Mouse (Mus musculus) neural tube, embryonic 14.5 days (tissue): ENCODE results near the gene Camk2d. TPM values are rescaled to one million over a fixed set of nuclear protein-coding genes. Genes with fewer than 3 reads are reported as not detected.

Source experiments
- ATAC-seq: fragments of 200-750 bp; cut with Nextera tagmentation; 2 replicates; pipeline ENCODE4 v1.8.0; 2017; ENCODE audit warnings: low read depth, mild to moderate bottlenecking, moderate TSS enrichment, moderate library complexity
- H3K27ac ChIP-seq: fragments of 300-500 bp; sonication (generic); 2 replicates; pipeline ENCODE4 v1.5.1; 2014; ENCODE audit warnings: low read depth, mild to moderate bottlenecking, control low read depth, low read length, moderate library complexity, mixed read lengths
- H3K27me3 ChIP-seq: fragments of 300-500 bp; sonication (generic); 2 replicates; pipeline ENCODE4 v1.6.1; 2014; ENCODE audit warnings: low read length; ENCODE audit not compliant: control insufficient read depth, insufficient read depth
- H3K36me3 ChIP-seq: fragments of 300-500 bp; sonication (generic); 2 replicates; pipeline ENCODE4 v1.6.1; 2014; ENCODE audit warnings: low read length, mixed read lengths; ENCODE audit not compliant: control insufficient read depth, insufficient read depth
- H3K4me1 ChIP-seq: fragments of 300-500 bp; sonication (generic); 2 replicates; pipeline ENCODE4 v1.6.1; 2014; ENCODE audit warnings: low read length; ENCODE audit not compliant: control insufficient read depth, insufficient read depth
- H3K4me2 ChIP-seq: fragments of 300-500 bp; sonication (generic); 2 replicates; pipeline ENCODE4 v1.6.1; 2014; ENCODE audit warnings: mild to moderate bottlenecking, low read depth, low read length, control low read depth
- H3K4me3 ChIP-seq: fragments of 300-500 bp; sonication (generic); 2 replicates; pipeline ENCODE4 v1.5.1; 2014; ENCODE audit warnings: low read depth, low read length, control low read depth, mixed read lengths
- H3K9ac ChIP-seq: fragments of 300-500 bp; sonication (generic); replicated peaks from 2 replicates; pipeline ENCODE4 v1.6.1; 2014; ENCODE audit warnings: low read depth, mild to moderate bottlenecking, control low read depth, low read length, mixed read lengths
- H3K9me3 ChIP-seq: fragments of 300-500 bp; sonication (generic); 2 replicates; pipeline ENCODE4 v1.6.1; 2016; ENCODE audit warnings: low read length; ENCODE audit not compliant: control insufficient read depth
- WGBS: fragments of 180-500 bp; shearing (Covaris S2); extraction: QIAGEN DNeasy Blood & Tissue Kit; methylation state at CpG from one replicate; pipeline ENCODE4 v1.1.7; 2014; 5-methylcytosine and 5-hydroxymethylcytosine counted together
- polyA plus RNA-seq: library from polyadenylated mRNA; unstranded; fragments of >200 nt; fragmentation: Nextera tagmentation; extraction: Ambion mirVana; gene quantifications from 2 replicates; pipeline ENCODE4 v1.2.1, GENCODE M21; 2014

Camk2d gene
- polyA plus RNA-seq, 1 experiment from 2014 or later, result 215 TPM

DNA sequence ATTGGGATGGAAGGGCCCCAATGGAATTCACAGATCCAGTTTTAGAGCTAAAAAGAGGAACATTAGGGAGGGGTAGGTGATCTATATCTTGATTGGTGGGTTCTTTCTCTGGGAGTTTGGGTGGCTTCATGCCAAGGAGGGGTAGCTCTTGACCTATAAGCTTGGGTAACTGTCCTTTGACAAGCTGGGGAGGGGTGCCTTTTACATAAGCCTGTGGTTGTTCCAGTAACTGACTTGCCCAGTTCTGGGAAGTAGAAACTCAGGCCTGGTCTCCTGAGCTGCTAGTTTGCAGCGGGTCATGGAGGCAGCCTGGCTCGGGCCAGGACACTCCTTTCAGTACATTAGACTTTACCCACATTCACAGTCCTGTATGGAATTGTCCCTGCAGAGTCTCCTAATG lies 26.4 kb downstream of the Camk2d start:
- Histone ChIP-seq H3K9me3 (no peaks in the 10 kb centered on the region), H3K9ac (no peak overlapping the region), H3K4me1 (no peaks in the 10 kb centered on the region), H3K4me3 (no peak overlapping the region), H3K27me3 (no peaks in the 10 kb centered on the region), H3K36me3 (no peaks in the 10 kb centered on the region), H3K27ac (no peak overlapping the region), H3K4me2 (no peak overlapping the region)
- WGBS, result 98% methylated on average over 2 of the region's 2 CpGs
- ATAC-seq, result no peak

DNA sequence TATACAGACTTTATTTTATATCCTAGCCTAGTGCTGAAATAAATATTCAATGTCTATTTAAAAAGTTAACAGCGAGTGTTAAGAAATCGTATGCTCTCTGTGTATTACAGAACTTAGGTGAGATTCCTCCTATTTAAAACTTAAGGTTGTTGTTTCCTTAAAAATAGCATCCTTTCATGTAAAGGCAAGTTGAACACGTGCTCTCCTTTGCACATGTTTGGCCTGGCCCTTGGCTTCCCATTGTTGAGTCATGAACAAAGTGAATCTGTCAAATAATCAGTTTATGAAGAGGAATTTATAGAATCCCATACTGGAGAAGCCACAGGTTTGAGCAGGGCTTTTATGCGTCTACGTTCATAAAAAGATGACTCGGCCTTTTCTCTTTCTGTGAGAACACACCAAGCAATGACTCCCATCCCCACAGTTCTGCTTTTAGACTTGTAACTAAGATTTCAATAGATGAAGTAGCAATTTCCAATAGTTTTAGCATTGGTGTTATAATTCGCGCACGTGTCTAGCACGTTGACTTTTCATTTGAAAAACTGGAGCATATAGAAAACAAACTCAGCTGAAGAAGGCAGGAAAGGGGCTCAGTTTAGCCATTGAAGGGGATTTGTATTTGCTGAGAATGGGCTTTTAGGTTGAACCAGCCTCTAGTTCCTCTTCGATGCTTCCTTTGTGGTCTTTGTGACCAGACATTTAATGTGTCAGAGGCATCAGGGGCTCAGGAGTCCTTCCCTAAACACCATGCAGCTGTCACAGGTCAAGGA lies 29.1 kb downstream of the Camk2d start:
- ATAC-seq, result no peak
- no peaks in the 10 kb centered on the region for H3K27me3 ChIP-seq
- H3K4me1 ChIP-seq, result no peaks in the 10 kb centered on the region
- H3K4me3 ChIP-seq, result no peak overlapping the region
- H3K9me3 ChIP-seq, result no peaks in the 10 kb centered on the region
- 87% methylated on average over 11 of the region's 11 CpGs for WGBS
- H3K4me2 ChIP-seq, result no peak overlapping the region
- no peaks in the 10 kb centered on the region for H3K36me3 ChIP-seq
- no peak overlapping the region for H3K9ac ChIP-seq
- no peak overlapping the region for H3K27ac ChIP-seq

DNA sequence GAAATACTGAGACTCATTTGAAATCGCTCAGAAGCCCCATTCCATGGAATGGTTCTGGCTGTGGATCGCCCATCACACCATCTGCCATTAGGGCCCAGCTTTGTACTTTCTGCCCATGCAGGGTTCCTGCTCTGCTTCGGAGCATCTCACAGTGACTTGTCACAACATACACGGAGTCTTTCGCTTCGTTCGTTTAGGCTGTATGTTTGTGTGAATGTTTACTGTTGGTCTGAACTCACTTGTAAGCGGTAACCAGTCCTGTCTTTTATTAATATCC lies 29.6 kb downstream of the Camk2d start:
- Histone ChIP-seq H3K27ac (no peak overlapping the region), H3K9ac (no peak overlapping the region), H3K4me3 (no peak overlapping the region), H3K4me2 (no peak overlapping the region), H3K27me3 (no peaks in the 10 kb centered on the region), H3K4me1 (no peaks in the 10 kb centered on the region), H3K36me3 (no peaks in the 10 kb centered on the region), H3K9me3 (no peaks in the 10 kb centered on the region)
- WGBS, result 91% methylated on average over 8 of the region's 8 CpGs
- no peak for ATAC-seq

DNA sequence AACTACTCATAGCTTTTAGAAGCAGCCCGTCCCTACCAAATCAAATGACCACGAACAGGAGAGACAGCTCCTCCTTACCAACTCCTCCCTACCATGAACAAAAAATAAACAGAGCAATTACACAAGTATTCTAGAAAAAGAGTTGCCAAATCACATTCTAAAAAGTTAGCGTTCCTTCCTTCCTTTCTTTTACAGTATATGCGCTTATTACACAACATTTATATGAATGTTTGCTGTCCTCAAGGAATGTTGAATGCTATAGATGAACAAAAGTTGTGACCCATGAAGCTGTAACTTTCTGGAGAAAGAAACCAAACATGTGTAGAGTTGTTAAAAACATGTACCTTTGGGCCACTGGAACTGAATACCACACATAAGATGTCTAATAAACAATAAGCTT lies 31.9 kb downstream of the Camk2d start:
- no peaks in the 10 kb centered on the region for H3K9me3 ChIP-seq
- no peaks in the 10 kb centered on the region for H3K36me3 ChIP-seq
- H3K9ac ChIP-seq, result no peak overlapping the region
- no peak for ATAC-seq
- H3K4me2 ChIP-seq, result no peak overlapping the region
- no peaks in the 10 kb centered on the region for H3K4me1 ChIP-seq
- 94% methylated on average over 4 of the region's 4 CpGs for WGBS
- no peak overlapping the region for H3K27ac ChIP-seq
- no peaks in the 10 kb centered on the region for H3K27me3 ChIP-seq
- no peak overlapping the region for H3K4me3 ChIP-seq

DNA sequence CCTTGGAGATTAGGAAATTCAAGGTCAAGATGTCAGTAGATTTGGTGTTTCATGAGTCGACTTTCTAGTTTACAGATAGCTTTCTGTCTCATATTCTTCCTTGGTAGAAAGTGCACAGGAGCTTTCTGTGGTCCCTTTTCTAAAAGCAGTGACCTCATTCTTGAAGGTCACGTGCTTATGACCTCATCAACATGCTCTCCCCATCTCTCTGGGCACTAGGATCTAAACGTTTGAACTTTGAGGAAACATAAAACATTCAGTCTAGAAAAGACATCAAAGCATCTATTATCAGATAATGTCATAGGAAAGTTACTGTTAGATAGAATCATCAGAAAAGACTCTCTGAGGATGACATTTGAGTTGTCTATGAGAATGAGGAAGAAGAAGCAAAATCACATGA lies 32.3 kb downstream of the Camk2d start:
- Histone ChIP-seq H3K4me2 (no peak overlapping the region), H3K27ac (no peak overlapping the region), H3K9ac (no peak overlapping the region), H3K27me3 (no peaks in the 10 kb centered on the region), H3K4me3 (no peak overlapping the region), H3K9me3 (no peaks in the 10 kb centered on the region), H3K36me3 (no peaks in the 10 kb centered on the region), H3K4me1 (no peaks in the 10 kb centered on the region)
- WGBS, result 73% methylated on average over 3 of the region's 3 CpGs
- ATAC-seq, result no peak

DNA sequence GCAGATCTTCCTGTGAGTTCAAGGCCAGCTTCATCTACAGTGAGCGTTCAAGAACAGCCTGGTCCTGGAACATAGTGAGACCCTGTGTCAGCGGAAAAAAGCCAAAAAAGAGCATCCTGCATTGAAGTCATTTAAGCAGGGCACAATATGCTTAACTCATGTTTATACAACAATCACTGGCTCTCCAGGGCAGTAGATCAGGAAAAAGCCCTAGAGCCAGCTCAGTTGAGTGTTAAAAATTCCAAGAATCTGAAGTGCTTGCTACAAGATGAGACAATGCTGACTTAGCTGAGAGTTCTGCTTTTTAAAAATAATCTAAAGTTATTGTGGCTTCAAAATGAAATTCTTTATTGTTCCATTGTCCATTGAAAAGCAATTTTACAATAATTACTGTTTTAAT lies 32.9 kb downstream of the Camk2d start:
- H3K9ac ChIP-seq, result no peak overlapping the region
- no peaks in the 10 kb centered on the region for H3K27me3 ChIP-seq
- no peaks in the 10 kb centered on the region for H3K4me1 ChIP-seq
- H3K36me3 ChIP-seq, result no peaks in the 10 kb centered on the region
- no peak overlapping the region for H3K4me2 ChIP-seq
- no peak overlapping the region for H3K27ac ChIP-seq
- H3K9me3 ChIP-seq, result no peaks in the 10 kb centered on the region
- WGBS, result 95% methylated on average over 2 of the region's 2 CpGs
- no peak for ATAC-seq
- H3K4me3 ChIP-seq, result no peak overlapping the region

DNA sequence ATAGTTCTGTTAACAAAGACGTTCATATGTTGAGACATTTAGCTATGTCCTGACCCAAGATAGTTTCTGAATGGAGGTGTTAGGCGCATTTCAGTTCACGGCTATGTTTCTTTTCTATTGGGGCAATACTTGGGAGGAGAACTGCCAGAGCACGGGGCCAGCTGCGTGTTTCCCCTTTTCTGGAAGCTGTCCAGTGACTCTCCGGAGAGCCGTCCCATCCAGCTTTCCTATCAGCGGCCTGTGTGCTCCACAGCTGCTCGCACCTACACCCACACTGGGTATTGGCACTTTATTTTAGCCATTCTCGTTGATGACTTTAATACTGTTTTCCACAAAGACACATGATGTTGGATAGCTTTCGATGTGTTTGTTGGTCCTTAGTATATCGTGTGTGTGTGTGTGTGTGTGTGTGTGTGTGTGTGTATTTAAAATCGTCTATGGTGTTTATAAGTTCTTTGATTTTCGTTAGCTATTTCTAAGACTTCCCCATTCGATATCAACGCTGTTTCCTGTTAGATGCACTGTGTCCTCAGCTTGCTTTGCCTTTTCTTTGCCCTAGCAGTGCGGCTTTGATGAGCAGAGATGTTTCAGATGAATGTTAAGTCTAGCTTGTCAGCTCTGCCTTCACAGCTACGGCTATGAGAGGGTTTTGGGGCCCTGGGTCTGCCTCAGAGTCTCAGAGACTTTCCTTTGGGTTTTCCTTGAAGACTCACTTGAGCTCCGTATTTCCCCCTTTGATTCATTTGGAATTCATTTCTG lies 34.2 kb downstream of the Camk2d start:
- Histone ChIP-seq H3K9ac (no peak overlapping the region), H3K36me3 (no peaks in the 10 kb centered on the region), H3K9me3 (no peaks in the 10 kb centered on the region), H3K27ac (no peak overlapping the region), H3K4me3 (no peak overlapping the region), H3K4me1 (no peaks in the 10 kb centered on the region), H3K27me3 (no peaks in the 10 kb centered on the region), H3K4me2 (no peak overlapping the region)
- WGBS, result 76% methylated on average over 19 of the region's 19 CpGs
- ATAC-seq, result no peak

DNA sequence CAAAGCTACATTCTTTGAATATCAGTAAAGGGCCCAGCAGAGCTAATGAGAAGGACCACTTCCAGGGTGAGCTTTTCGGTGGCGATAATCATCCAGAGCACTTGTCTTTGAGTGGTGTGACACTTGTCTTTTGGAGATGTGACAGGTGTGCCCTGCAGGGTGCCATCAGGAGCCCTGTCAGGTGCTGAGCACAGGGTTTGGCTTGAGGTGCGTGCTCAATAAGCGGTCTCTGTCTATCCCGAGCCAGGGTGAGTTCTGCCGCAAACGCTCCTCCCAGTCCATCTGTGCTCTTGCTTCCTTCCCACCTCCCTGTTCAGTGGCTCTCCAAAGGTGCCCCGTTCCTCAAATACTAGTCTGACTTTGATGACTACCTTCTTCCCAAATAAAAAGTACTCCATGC lies 35.5 kb downstream of the Camk2d start:
- no peak for ATAC-seq
- Histone ChIP-seq H3K27ac (no peak overlapping the region), H3K9ac (no peak overlapping the region), H3K36me3 (no peaks in the 10 kb centered on the region), H3K4me2 (no peak overlapping the region), H3K9me3 (no peaks in the 10 kb centered on the region), H3K4me3 (no peak overlapping the region), H3K27me3 (no peaks in the 10 kb centered on the region), H3K4me1 (no peaks in the 10 kb centered on the region)
- 85% methylated on average over 8 of the region's 8 CpGs for WGBS

DNA sequence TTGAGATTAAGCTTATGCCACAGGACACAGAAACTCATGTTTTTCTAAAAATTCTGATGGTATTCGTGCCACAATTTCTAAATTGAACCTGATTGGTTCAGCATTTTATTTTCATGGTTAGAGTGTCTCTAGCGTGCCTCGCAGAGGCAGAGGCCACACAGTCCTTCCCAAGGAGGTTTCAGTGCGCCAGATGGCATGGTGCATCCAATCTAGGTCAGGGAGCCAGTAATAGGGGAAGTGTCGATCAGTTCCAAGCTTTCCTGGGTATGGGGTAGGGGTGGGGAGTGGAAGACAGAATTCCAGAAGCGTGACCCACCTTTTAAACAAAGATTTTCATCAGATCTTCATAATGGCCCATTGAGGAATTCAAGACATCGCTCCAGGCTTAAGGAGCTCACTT lies 36.5 kb downstream of the Camk2d start:
- Histone ChIP-seq H3K9ac (no peak overlapping the region), H3K9me3 (no peaks in the 10 kb centered on the region), H3K4me1 (no peaks in the 10 kb centered on the region), H3K4me2 (no peak overlapping the region), H3K4me3 (no peak overlapping the region), H3K27ac (no peak overlapping the region), H3K27me3 (no peaks in the 10 kb centered on the region), H3K36me3 (no peaks in the 10 kb centered on the region)
- ATAC-seq, result no peak
- 81% methylated on average over 7 of the region's 7 CpGs for WGBS
